Mouse (Mus musculus) kidney, adult 2 months (tissue): ENCODE data around the gene Cdadc1. TPM values are rescaled to one million over a fixed set of nuclear protein-coding genes. Genes with fewer than 3 reads are reported as not detected.
A peak's percentile ranks its signal among the peaks of the same experiment; 100 is the strongest.

Source experiments
- DNase-seq: peaks from one replicate; pipeline ENCODE4 v3.0.0; 2021
- H3K27ac ChIP-seq: fragments of 200-500 bp; 2 replicates; pipeline ENCODE4 v1.5.1; 2012; ENCODE audit warnings: low read depth, low read length, control low read depth, inconsistent platforms; ENCODE audit not compliant: insufficient read depth
- H3K27me3 ChIP-seq: fragments of 200-500 bp; replicated peaks from 2 replicates; pipeline ENCODE4 v1.6.1; 2012; ENCODE audit warnings: mild to moderate bottlenecking, moderate library complexity, low read length, inconsistent platforms; ENCODE audit not compliant: control insufficient read depth, insufficient read depth
- H3K36me3 ChIP-seq: fragments of 200-500 bp; 2 replicates; pipeline ENCODE4 v1.6.1; 2012; ENCODE audit warnings: mild to moderate bottlenecking, moderate library complexity, low read length, inconsistent platforms; ENCODE audit not compliant: control insufficient read depth, insufficient read depth
- H3K4me1 ChIP-seq: fragments of 200-500 bp; 2 replicates; pipeline ENCODE4 v1.6.1; 2011; ENCODE audit warnings: low read length; ENCODE audit not compliant: control insufficient read depth, insufficient read depth
- H3K4me3 ChIP-seq: fragments of 200-500 bp; 2 replicates; pipeline ENCODE4 v1.5.1; 2011; ENCODE audit warnings: mild to moderate bottlenecking, low read depth, low read length, control low read depth; ENCODE audit not compliant: insufficient read depth
- CTCF ChIP-seq: fragments of 200-500 bp; conservative IDR thresholded peaks from 2 replicates; pipeline ENCODE4 v1.5.1; 2011; ENCODE audit warnings: low read depth, mild to moderate bottlenecking, control low read depth, low read length, moderate library complexity, mixed read lengths; ENCODE audit not compliant: insufficient read depth, insufficient read length
- POLR2A ChIP-seq: fragments of 200-500 bp; IDR thresholded peaks from one replicate; pipeline ENCODE4 v1.6.1; 2011; ENCODE audit warnings: low read depth, low read length, control low read depth
- WGBS: fragments of 180-500 bp; shearing (Covaris S2); methylation state at CpG from one replicate; pipeline ENCODE4 v1.1.7; 2018; 5-methylcytosine and 5-hydroxymethylcytosine counted together
- polyA plus RNA-seq: library from polyadenylated mRNA; depleted of rRNA; stranded (reverse); fragments of >200 nt; gene quantifications from 2 replicates; pipeline ENCODE4 v1.2.3, GENCODE M21; 2012

The Cdadc1 gene
- polyA plus RNA-seq, 1 experiment, result 10.8 TPM

DNA sequence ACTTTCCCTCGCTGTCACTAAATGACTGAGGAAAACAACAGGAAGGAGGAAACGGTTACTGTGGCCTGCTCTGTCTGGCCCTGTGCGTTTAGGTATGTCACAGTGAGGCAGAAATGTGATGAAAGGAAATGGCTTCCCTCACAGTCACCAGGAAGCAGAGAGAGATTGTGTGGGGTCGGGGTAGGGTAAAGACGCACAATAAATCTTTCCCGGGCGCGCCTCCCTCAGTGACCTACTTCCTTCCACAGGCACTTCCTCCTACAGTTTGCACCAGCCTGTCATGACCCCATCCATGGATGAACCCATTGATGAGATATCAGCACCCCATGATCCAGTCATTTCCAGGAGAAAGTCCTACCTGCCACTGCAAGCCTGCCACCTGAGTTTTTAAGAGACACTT, 42.7 kb downstream of the Cdadc1 start:
- 64% methylated on average over 8 of the region's 8 CpGs for WGBS
- no peak overlapping the region; the same call in 1 of the 2 replicates for H3K27ac ChIP-seq
- no peaks in the 10 kb centered on the region for H3K27me3 ChIP-seq
- H3K36me3 ChIP-seq, result no peaks in the 10 kb centered on the region
- peak; percentile 21 for DNase-seq
- TF ChIP-seq POLR2A, result no peak
- no peak for TF ChIP-seq CTCF
- no peak overlapping the region for H3K4me3 ChIP-seq
- H3K4me1 ChIP-seq, result peaks cover 10% of the 10 kb centered on the region

DNA sequence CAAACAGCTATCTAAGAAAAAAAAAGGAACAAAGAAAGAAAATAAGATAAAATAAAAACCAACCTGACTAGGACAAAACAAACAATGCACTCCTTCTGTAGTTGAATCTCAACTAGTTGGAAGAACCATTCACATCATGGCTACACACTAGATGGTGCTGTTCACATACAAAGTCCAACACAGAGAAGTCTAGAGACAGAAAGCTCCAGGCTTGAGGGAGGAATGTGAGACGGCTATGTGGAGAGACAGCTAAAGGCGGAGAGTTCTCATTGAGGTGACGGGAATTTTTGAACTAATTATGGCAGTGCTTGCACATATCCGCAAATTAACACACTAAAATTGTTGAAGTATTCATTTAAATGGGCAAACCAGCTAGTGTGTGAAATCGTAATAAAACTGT, 43.7 kb downstream of the Cdadc1 start:
- no peak for TF ChIP-seq POLR2A
- TF ChIP-seq CTCF, result 0 out of 2 replicates have a peak, but pooled peaks have one; percentile 4
- Histone ChIP-seq H3K4me1 (peaks cover 10% of the 10 kb centered on the region), H3K27me3 (no peaks in the 10 kb centered on the region), H3K36me3 (no peaks in the 10 kb centered on the region), H3K4me3 (no peak overlapping the region), H3K27ac (no peak overlapping the region)
- WGBS, result 73% methylated on average over 5 of the region's 5 CpGs
- peak; percentile 24 for DNase-seq

DNA sequence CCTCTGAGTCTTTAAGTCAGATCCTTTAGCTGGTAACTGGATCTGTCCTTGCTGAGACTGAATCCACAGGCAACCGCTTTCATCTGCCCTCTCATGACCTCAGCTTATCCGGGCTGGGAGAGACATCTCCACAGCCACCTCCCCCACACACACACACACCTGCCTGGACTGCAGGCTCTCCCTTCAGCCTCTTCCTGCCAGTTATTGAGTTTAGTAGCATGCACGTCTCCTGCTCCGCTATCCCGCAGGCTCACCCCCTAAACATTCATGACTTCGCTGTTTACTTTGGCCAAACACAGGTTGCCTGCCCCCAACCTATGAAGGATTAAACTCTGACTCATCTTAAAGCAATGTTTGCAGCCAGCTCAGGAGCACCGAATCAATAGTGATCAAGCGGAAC, 45.8 kb downstream of the Cdadc1 start:
- no peak for DNase-seq
- Histone ChIP-seq H3K4me1 (peaks cover 19% of the 10 kb centered on the region), H3K36me3 (no peaks in the 10 kb centered on the region), H3K4me3 (no peak overlapping the region), H3K27ac (no peak overlapping the region), H3K27me3 (no peaks in the 10 kb centered on the region)
- TF ChIP-seq CTCF, result no peak
- TF ChIP-seq POLR2A, result no peak
- 45% methylated on average over 8 of the region's 8 CpGs for WGBS

DNA sequence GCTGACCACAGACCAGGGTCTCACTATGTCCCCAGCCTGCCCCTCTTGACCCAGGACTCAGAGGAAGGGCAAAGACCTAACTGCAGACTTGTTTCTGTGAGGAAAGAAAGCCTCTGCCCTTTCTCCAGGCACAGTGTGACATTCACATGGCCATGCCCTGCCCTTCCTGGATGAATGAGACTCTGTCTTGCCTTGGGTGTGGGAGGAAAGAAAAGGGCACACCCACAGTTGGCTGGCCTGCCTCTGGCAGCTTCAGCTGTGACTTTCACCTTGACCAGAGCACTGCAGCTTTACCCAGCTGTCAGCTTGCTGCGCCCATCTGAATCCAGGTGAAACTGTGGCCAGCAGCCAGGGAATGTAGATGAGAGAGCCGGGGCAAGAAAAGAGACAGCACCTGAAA, 46.9 kb downstream of the Cdadc1 start:
- TF ChIP-seq CTCF (no peak), POLR2A (no peak)
- Histone ChIP-seq H3K4me3 (no peak overlapping the region), H3K27me3 (no peaks in the 10 kb centered on the region), H3K4me1 (peaks cover 16% of the 10 kb centered on the region), H3K36me3 (no peaks in the 10 kb centered on the region), H3K27ac (peak overlapping the region; percentile 72)
- WGBS, result 36% methylated on average over 2 of the region's 2 CpGs
- peak; percentile 77 for DNase-seq

DNA sequence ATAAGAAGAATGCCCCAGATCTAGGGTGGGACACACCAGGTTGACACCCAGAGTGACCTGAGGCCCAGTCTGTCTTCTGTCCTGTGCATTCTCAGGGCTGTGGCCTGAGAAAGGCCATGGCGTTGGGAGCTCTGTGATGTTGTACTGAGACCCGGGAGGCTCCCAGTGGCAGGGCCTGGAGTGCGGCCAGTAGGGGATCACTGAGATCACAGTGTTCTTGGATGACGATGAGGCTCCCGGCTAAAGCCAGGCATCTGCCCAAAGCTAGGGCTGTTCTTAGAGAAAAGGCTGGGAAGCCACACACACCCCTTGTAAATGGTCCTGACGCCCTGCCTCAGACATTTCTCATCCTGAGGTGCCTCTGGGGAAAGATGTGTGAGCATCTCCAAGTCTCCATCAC, 48.7 kb downstream of the Cdadc1 start:
- no peak overlapping the region for H3K4me3 ChIP-seq
- no peaks in the 10 kb centered on the region for H3K36me3 ChIP-seq
- 55% methylated on average over 6 of the region's 6 CpGs for WGBS
- H3K4me1 ChIP-seq, result peaks cover 15% of the 10 kb centered on the region
- TF ChIP-seq POLR2A, result no peak
- no peak for TF ChIP-seq CTCF
- no peak overlapping the region for H3K27ac ChIP-seq
- peak; percentile 50 for DNase-seq
- no peaks in the 10 kb centered on the region for H3K27me3 ChIP-seq

DNA sequence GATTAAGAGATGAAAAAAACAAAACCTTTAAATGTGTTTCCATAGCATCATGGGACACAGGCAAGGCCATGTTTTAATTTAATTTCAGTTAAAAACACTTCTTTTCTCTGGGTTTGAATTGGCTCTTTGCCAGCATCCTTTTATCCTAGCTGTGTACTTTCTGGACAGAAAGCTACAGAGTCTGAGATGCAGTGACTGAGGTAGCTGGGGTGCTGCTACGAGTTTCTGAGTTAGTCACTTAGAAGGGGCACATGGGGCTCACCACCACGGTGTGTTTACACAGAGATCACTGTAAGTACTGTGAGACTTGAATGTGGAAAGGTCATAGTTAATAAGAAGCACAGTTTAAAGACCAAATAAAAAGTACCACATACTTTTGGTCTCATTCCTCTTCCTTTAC, 49.2 kb downstream of the Cdadc1 start:
- no peaks in the 10 kb centered on the region for H3K27me3 ChIP-seq
- 36% methylated on average over 2 of the region's 2 CpGs for WGBS
- H3K4me1 ChIP-seq, result peaks cover 15% of the 10 kb centered on the region
- no peak overlapping the region for H3K4me3 ChIP-seq
- TF ChIP-seq POLR2A (no peak), CTCF (no peak)
- no peak overlapping the region for H3K27ac ChIP-seq
- DNase-seq, result no peak
- H3K36me3 ChIP-seq, result no peaks in the 10 kb centered on the region

DNA sequence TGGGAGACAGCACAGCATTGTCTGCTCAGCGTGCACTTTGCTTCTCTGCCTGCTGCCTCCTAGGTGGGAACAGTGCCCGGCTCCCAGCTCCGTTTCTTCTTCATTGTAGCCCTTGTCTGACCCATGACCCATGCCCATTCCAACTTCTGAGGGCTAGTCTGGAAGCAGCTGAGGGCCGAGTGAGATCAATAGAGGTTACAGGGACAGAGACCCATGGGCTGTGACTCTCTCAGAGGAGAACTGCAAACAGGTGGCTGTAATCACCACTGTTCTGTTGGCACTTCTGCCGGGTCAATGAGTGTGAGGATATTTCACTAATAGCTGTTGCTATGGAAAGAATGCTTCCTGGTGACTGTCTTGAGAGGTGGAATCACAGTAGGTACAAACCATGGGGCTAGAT, 50.2 kb downstream of the Cdadc1 start:
- 33% methylated on average over 5 of the region's 5 CpGs for WGBS
- TF ChIP-seq POLR2A, result no peak
- TF ChIP-seq CTCF, result no peak
- Histone ChIP-seq H3K27ac (peak overlapping the region; percentile 39; the same call in 1 of the 2 replicates), H3K4me1 (peaks cover 15% of the 10 kb centered on the region), H3K4me3 (no peak overlapping the region), H3K27me3 (no peaks in the 10 kb centered on the region), H3K36me3 (no peaks in the 10 kb centered on the region)
- DNase-seq, result peak; percentile 22
